Mouse (Mus musculus): ENCODE measurements around the gene Tulp3. TPM values are rescaled to one million over a fixed set of nuclear protein-coding genes. Genes with fewer than 3 reads are reported as not detected.

Gene Tulp3
- polyA plus RNA-seq, 1 experiment from 2014 or later = 13.4 TPM

- DNase-seq (ENCODE audit: low spot score) = no peak
These were observed 57.4 kb downstream of the Tulp3 start for GRCm38 (mm10) chr6:128298246-128298645.

GRCm38 (mm10) chr6:128296750-128297393, 58.8 kb downstream of the Tulp3 start:
- no peak for DNase-seq (ENCODE audit: low spot score)

DNA sequence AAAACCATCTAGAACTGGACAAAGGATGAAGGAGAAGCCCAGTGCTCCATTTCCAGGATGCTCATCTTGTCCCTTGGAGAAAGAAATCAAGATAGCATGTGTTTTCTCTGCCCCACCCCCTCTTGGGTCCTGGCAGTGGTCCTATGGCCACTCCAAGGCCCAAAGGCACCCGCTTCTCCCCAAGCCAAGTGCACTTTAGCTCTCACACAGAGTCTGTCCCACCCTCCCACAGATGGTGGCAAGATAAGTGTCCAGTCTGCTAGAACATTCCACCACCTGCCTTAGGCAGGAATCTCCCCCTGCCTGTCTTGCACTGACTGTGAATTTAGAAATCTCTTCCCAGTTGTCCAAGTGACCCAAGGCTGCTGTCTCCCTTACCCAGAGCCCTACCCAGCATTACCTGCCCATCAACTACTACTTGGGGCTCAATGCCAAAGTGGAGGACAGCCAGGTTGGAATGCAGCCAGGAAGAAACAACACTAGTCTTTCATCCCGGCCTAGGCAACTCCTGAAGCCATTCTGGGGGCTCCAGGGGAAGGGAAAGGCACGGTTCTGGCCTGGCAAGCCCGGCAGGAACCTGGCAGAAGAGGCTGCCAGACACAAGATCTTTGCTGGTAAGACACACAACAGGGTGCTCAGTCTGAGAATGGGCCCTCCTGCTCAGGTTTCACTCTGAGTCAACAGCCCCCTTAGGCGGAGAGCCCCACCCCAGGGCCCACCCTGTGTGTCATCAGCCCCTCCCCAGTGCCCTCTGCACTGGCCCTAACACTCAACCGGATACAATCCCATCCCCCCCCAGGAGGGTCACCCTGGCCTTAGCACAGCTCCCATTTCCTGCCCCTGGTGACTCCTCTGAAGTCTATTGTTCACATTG, 59.5 kb downstream of the Tulp3 start:
- no peak for DNase-seq (ENCODE audit: low spot score)

GRCm38 (mm10) chr6:128291284-128291683, 64.4 kb downstream of the Tulp3 start:
- no peak for DNase-seq (ENCODE audit: low spot score)

GRCm38 (mm10) chr6:128288681-128289080, 67.0 kb downstream of the Tulp3 start:
- DNase-seq (ENCODE audit: low spot score) = no peak

DNA sequence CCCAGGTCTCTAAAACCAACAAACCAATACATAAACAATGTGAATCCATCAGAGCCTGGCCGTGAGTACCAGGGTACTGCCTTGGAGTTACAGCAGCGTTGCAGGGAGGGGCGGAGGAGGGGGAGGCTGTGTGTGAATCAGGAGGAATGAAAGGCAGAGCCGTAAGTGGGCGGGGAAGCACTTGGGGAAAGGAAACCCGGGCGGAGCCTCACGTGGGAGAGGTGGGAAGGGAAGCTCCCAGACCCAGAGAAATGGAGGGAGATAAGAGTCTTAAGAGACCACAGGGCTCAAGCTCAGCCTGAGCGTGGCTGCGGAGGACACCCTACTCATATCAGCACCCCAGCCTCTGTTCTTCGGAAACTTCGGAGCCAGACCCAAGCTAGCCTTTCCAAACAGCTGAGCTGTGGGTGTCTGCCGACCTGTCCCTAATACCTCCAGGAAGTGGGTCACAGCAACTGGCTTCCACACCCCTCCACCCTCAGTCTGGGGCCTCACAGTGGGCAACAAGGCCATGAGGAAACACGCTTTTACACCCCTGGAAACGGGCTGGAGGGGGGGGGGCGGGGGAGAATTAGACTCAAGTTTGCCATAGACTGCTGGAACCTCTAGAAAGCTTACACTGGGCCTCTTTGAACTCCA, 69.7 kb downstream of the Tulp3 start:
- no peak for DNase-seq (ENCODE audit: low spot score)

GRCm38 (mm10) chr6:128282126-128282525, 73.5 kb downstream of the Tulp3 start:
- DNase-seq (ENCODE audit: low spot score) = no peak

DNA sequence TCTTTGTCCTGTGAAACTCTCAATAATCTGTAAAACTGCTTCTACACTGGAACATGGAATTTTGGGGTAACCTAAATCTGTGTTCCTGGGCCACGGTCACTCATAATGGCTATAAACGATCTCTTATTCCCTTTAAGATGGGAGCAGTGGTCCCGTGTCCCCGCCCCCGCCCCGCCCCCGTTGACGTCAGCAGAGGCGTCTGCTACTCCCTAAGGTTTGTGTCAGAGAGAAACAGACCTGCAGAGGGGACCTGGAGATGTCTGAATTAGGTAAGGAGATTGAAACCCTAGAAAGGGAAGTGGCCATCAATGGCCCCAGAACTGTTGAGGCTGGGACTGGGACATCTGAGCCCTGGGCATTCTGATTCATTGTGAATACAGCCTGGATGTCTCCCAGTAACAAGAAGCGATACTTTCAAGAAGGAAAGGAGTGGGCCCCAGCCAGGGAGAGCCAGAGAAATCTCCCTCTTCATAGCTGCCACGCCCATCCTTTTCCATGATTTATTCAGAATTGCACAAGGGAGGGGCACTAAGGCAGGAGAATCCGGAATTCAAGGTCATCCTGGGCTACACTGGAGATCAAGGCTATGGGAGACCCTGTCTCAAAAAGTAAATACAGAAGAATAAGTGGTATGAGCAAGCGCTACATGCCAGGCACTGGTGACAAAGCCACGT, 75.0 kb downstream of the Tulp3 start:
- DNase-seq (ENCODE audit: low spot score) = no peak

DNA sequence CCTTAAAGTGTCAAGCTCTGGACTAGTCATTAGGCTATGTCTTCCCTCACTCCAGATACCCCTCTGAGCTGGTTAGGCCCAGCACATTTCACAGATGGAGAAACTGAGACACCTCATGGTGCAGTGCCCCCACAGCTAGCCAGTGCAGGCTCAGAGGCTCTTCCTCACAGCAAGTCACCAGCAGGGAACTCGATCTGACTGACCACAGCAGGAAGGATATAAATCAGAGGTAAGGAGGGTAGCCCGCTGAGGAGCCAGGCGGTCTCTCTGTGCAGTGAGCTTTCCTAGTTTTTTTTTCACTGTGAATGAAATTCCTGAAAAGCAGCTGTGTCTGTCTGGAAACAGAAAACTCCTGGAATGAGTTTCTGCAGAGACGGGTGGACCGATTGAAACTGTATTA, 76.0 kb downstream of the Tulp3 start:
- DNase-seq (ENCODE audit: low spot score) = no peak

- DNase-seq (ENCODE audit: low spot score) = no peak
These were observed 76.6 kb downstream of the Tulp3 start for GRCm38 (mm10) chr6:128279099-128279498.

DNA sequence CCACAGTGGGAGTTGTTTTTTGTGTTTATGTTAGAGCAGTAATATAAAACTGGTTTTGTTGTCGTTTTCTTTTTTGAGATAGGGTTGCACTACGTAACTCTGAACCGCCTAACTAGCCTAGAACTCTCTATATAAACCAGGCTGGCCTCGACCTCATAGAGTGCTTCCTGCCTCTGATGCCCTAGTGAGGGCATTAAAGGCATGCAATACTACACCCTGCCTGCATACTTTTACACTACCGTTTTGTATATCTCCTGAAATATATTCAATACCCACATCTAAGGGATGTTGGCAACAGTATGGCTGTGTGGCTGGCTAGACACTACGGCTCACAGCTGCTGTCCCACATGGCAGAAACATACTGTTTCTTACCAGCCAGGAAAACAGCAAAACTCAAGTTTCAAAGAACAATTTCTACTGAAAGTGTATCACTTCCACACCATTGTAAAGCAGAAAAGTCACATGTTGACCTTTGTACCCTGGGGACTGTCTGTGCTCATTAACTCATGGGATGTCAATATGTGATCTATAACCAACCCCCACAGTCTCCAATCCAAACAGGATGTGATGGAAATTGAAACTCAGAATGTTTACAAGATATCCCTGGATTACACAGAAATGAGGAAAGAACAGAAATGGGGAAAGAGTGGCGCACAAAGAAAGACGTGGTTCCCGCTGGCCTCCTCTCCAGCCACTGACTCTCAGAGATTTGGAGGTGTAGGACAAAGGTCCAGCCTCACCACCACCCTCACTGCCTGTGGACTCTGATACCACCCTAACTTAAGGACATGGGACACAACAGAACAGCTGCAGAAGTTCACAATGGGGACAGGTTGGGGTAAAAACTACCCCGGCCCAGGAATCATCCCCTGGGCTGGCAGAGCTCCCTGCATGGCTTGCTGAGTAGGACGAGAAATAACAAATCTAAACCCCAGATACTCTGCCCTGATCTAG, 78.2 kb downstream of the Tulp3 start:
- no peak for DNase-seq (ENCODE audit: low spot score)

DNA sequence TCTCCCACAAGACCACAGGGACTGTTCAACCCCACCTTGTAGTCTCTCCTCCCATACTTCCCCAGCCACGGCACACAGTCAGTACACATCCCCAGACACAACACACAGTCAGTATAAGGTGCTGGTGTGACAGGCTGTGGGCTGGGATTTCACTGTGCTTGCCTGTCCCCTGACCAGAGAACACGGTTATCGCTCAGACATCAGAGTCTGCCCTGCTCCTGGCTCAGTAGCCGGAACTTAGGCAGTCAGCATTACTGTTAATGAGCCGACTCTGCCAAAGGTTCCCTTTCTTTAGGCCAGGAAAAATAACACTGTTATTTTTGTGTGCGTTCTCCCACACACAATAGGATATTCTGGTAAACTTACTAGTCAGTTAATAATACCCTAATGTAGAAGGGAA, 79.3 kb downstream of the Tulp3 start:
- no peak for DNase-seq (ENCODE audit: low spot score)

DNA sequence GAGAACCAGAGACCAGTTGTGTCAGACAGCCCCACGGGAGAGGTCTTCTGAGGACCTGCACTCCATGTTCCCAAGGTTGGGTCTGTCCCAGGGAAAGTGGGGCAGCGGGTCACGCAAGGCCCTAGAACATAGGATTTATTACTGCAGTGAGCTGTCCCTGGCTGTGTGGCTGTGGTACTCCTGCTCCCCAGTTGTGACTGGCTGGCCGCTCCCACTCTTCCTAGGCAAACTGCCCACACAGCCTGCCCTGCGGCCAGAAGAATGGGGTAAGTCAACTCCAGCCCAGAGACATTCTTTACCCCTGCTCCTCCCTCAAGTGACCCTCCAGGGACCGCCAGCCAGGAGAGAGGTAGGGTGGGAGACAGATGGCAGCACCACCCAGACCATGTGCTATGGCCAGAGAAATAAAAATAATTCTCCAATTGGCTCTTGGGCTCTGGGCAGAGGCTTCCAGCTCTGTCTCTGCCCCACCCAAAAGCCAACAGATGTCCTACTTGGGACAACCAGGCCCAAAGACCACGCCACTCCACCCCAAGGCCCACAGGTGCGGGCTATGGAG, 80.1 kb downstream of the Tulp3 start:
- no peak for DNase-seq (ENCODE audit: low spot score)

GRCm38 (mm10) chr6:128273507-128273906, 82.1 kb downstream of the Tulp3 start:
- DNase-seq (ENCODE audit: low spot score) = no peak

DNA sequence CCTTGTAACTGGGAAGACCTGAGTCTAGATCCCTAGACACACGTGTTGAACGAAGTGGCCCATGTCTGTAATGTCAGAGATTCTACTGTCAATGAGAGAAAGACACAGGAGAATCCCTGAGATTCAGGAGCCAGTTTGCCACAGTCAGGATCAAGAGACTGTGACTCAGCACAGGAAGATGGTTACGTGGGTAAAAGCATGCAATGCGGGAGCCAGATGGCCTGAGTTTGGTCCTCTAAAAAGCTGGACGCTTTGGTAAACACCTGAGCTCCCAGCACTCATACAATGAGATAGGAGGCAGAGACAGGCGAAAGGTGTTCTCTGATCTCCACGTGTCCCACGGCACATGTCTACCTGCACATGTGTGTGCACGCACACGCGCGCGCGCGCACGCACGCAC, 82.9 kb downstream of the Tulp3 start:
- no peak for DNase-seq (ENCODE audit: low spot score)

Other genes with a start within 250 kb of the Tulp3 start
- gene Tspan9, start 212.3 kb downstream of the Tulp3 start, polyA plus RNA-seq (2015; fragmentation: Nextera tagmentation; extraction: Ambion mirVana) = 28.2 and 28.6 TPM in 2 replicates
- gene Tead4, start 55.0 kb downstream of the Tulp3 start, polyA plus RNA-seq (2015; fragmentation: Nextera tagmentation; extraction: Ambion mirVana) = 0.19 and 0.36 TPM in 2 replicates
- gene Rhno1, start 7.1 kb upstream of the Tulp3 start, polyA plus RNA-seq (2015; fragmentation: Nextera tagmentation; extraction: Ambion mirVana) = 133 and 144 TPM in 2 replicates
- gene Foxm1, start 7.1 kb upstream of the Tulp3 start, polyA plus RNA-seq (2015; fragmentation: Nextera tagmentation; extraction: Ambion mirVana) = 22.0 and 23.9 TPM in 2 replicates
- gene Tex52, start 19.6 kb upstream of the Tulp3 start, polyA plus RNA-seq (2015; fragmentation: Nextera tagmentation; extraction: Ambion mirVana) = 0.26 and 0.57 TPM in 2 replicates
- gene Gm44596, start 19.7 kb upstream of the Tulp3 start, polyA plus RNA-seq (2015; fragmentation: Nextera tagmentation; extraction: Ambion mirVana) = not detected in 2 replicates
- gene Nrip2, start 43.4 kb upstream of the Tulp3 start, polyA plus RNA-seq (2015; fragmentation: Nextera tagmentation; extraction: Ambion mirVana) = 4.8 and 5.6 TPM in 2 replicates
- 20.2 and 23.0 TPM in 2 replicates for gene Itfg2, start 69.1 kb upstream of the Tulp3 start, polyA plus RNA-seq (2015; fragmentation: Nextera tagmentation; extraction: Ambion mirVana)
- 213 and 261 TPM in 2 replicates for gene Fkbp4, start 82.8 kb upstream of the Tulp3 start, polyA plus RNA-seq (2015; fragmentation: Nextera tagmentation; extraction: Ambion mirVana)
- not detected in 2 replicates for gene Pzp, start 170.9 kb upstream of the Tulp3 start, polyA plus RNA-seq (2015; fragmentation: Nextera tagmentation; extraction: Ambion mirVana)
- 0.84 and 0.94 TPM in 2 replicates for gene A2ml1, start 225.8 kb upstream of the Tulp3 start, polyA plus RNA-seq (2015; fragmentation: Nextera tagmentation; extraction: Ambion mirVana)

All from thymus, postnatal 0 days (tissue).